ENCODE assay signal across 11 mouse cellular contexts in the genomic region with DNA sequence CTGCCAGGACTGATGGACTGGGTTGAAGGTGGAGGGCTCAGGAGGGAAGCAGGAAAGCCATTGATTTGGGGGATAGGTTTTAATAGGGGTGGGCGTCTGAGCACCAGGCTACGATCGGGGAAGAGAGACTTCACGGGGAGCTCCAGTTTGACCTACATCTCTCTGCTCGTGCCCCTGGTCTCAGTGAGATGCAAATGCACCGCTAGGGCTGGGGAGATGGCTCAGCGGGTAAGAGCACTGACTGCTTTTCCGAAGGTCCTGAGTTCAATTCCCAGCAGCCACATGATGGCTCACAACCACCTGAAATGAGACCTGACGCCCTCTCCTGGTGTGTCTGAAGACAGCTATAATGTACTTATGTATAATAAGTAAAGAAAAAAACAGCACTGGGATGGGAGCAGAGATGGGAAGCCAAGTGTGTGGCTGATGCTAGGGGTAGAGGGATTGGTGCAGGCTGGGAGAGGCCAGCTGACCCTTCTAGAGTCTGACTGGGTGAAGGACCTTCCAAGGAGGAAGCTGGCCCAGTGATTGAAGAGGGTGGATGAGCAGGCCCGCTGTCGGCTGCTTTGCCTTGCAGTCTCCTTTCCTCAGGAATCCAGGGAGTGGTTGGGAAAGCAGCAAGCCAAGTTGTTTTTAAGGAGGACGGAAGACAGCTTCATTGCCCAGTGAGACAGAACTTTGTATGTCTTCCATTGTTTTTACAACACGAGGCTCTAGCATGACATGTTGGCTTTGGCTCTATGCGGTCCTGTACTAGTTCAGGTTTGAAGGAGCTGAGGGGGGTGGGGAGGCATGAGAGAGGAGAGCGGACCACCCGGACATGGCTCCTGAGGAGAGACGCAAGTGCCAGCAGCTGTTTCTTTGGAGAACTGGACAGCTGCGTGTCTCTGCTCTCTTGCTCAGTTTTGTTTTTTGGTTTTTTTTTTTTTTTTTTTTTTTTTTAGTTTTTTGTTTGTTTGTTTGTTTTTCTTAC.
DNase-seq lines count a peak whose midpoint lies in the region; ATAC-seq and TF ChIP-seq lines count a peak whose summit lies in the region.
"Had no signal": no experiment of that assay in that cellular context is flagged by ENCODE, and none has a peak within 500 bp of the region (broad histone marks: within the 10 kb centered on the region; RNA-seq: fewer than 3 reads in every experiment).

No protein-coding gene starts in this region.

- H3K9ac ChIP-seq in lung, embryonic 15.5 days = no peak overlapping the region
- no peak overlapping the region for H3K9ac ChIP-seq in midbrain, embryonic 13.5 days (replicated peaks)
- H3K9ac ChIP-seq: limb, embryonic 13.5 days had no signal

- no peak overlapping the region for H3K4me2 ChIP-seq in lung, embryonic 15.5 days
- peak overlapping the region; percentile 19; the same call in 1 of the 2 replicates for H3K4me2 ChIP-seq in midbrain, embryonic 13.5 days (replicated peaks)
- H3K4me2 ChIP-seq: limb, embryonic 13.5 days had no signal

- ATAC-seq in lung, embryonic 15.5 days (ENCODE audit: borderline replicate concordance, extremely low read depth, low FRiP score, low TSS enrichment) = no peak
- ATAC-seq in midbrain, embryonic 13.5 days = no peak

- H3K27ac ChIP-seq in gastrocnemius, adult 2 months = peak overlapping the region; percentile 49; the same call in 1 of the 2 replicates
- H3K27ac ChIP-seq in lung, embryonic 15.5 days = 0 out of 2 replicates have a peak overlapping the region, but pooled peaks have one; percentile 30
- peak overlapping the region; percentile 85 for H3K27ac ChIP-seq in embryonic facial prominence, embryonic 10.5 days (replicated peaks)
- peak overlapping the region; percentile 88 for H3K27ac ChIP-seq in midbrain, embryonic 13.5 days
- H3K27ac ChIP-seq: limb, embryonic 13.5 days had no signal

- no peak for TF ChIP-seq CTCF in gastrocnemius, adult 2 months (IDR thresholded peaks at IDR 0.05)

- DNase-seq in gastrocnemius, adult 2 months = peak; percentile 27
- DNase-seq in gastrocnemius, postnatal 36 days = no peak
- no peak for DNase-seq in lung, adult 18-20 months
- no peak for DNase-seq in embryonic facial prominence, embryonic 10.5 days (ENCODE audit: low spot score)
- DNase-seq in liver = no peak
- no peak for DNase-seq in cerebellum, adult 9-11 months
- DNase-seq: B cell, adult 2 months had no signal

- no peaks in the 10 kb centered on the region for H3K9me3 ChIP-seq in lung, embryonic 15.5 days
- no peaks in the 10 kb centered on the region for H3K9me3 ChIP-seq in embryonic facial prominence, embryonic 10.5 days
- no peaks in the 10 kb centered on the region for H3K9me3 ChIP-seq in midbrain, embryonic 13.5 days
- H3K9me3 ChIP-seq: limb, embryonic 13.5 days; megakaryocyte, embryonic 14.5 days had no signal

- H3K4me3 ChIP-seq in gastrocnemius, adult 2 months = no peak overlapping the region
- H3K4me3 ChIP-seq in lung, embryonic 15.5 days = no peak overlapping the region
- H3K4me3 ChIP-seq in embryonic facial prominence, embryonic 10.5 days = no peak overlapping the region
- no peak overlapping the region for H3K4me3 ChIP-seq in midbrain, embryonic 13.5 days (replicated peaks)
- H3K4me3 ChIP-seq: limb, embryonic 13.5 days; megakaryocyte, embryonic 14.5 days had no signal

- H3K36me3 ChIP-seq in lung, embryonic 15.5 days = no peaks in the 10 kb centered on the region
- H3K36me3 ChIP-seq in embryonic facial prominence, embryonic 10.5 days (replicated peaks) = no peaks in the 10 kb centered on the region
- H3K36me3 ChIP-seq in midbrain, embryonic 13.5 days = no peaks in the 10 kb centered on the region
- H3K36me3 ChIP-seq: limb, embryonic 13.5 days had no signal

- WGBS in lung, embryonic 15.5 days = 78% methylated on average over 18 of the region's 18 CpGs
- WGBS in embryonic facial prominence, embryonic 10.5 days = 73% methylated on average over 18 of the region's 18 CpGs
- WGBS in midbrain, embryonic 13.5 days = 39% methylated on average over 18 of the region's 18 CpGs

- peaks cover 43% of the 10 kb centered on the region for H3K4me1 ChIP-seq in lung, embryonic 15.5 days
- H3K4me1 ChIP-seq in embryonic facial prominence, embryonic 10.5 days = peaks cover 87% of the 10 kb centered on the region
- peaks cover 60% of the 10 kb centered on the region for H3K4me1 ChIP-seq in midbrain, embryonic 13.5 days (replicated peaks)

- no peaks in the 10 kb centered on the region for H3K27me3 ChIP-seq in lung, embryonic 15.5 days
- H3K27me3 ChIP-seq in embryonic facial prominence, embryonic 10.5 days (replicated peaks; ENCODE audit: low read depth, poor library complexity, severe bottlenecking) = peaks cover 5% of the 10 kb centered on the region; the same call in 1 of the 2 replicates
- no peaks in the 10 kb centered on the region; the same call in 1 of the 2 replicates for H3K27me3 ChIP-seq in midbrain, embryonic 13.5 days
- H3K27me3 ChIP-seq: limb, embryonic 13.5 days had no signal

- intact Hi-C loops in gastrocnemius, adult 2 months (cut with DNase I) = no loop called here
- intact Hi-C loops in gastrocnemius, postnatal 36 days (cut with DNase I) = no loop called here

Comparison
In these comparisons a context has a peak if more than half of its experiments do, and no peak if none do; other contexts are left out.
1. H3K27ac ChIP-seq: peak in every context shown above with its lines; median percentile 88 in midbrain, embryonic 13.5 days; 85 in embryonic facial prominence, embryonic 10.5 days; 49 in gastrocnemius, adult 2 months; 30 in lung, embryonic 15.5 days.